Mouse (Mus musculus): ENCODE measurements at regions not wholly inside any gene's neighbourhood (a gene's known extent, or its start where the extent isn't known, plus 50 kb on each side); places are given as distances from the start of the nearest gene placed in this dataset.

- no peak for DNase-seq
These were observed 76.3 kb downstream of the Nptx2 start for GRCm38 (mm10) chr5:144621967-144622366.

GRCm38 (mm10) chr5:144623358-144623757 lies 77.7 kb downstream of the Nptx2 start:
- no peak for DNase-seq

GRCm38 (mm10) chr5:144632295-144632694 lies 86.6 kb downstream of the Nptx2 start:
- no peak for DNase-seq

- peak; percentile 4 to 17 for DNase-seq
These were observed 92.9 kb downstream of the Nptx2 start for GRCm38 (mm10) chr5:144638631-144639030.

GRCm38 (mm10) chr5:144639639-144640038 lies 93.9 kb downstream of the Nptx2 start:
- no peak for DNase-seq

- DNase-seq = no peak
These were observed 97.1 kb downstream of the Nptx2 start for GRCm38 (mm10) chr5:144642766-144643165.

- DNase-seq = no peak
These were observed 97.7 kb downstream of the Nptx2 start for GRCm38 (mm10) chr5:144643438-144643837.

- DNase-seq = no peak
These were observed 99.7 kb downstream of the Nptx2 start for GRCm38 (mm10) chr5:144645367-144645766.

- no peak for DNase-seq
These were observed 101.8 kb downstream of the Nptx2 start for GRCm38 (mm10) chr5:144647311-144648104.

GRCm38 (mm10) chr5:144652231-144652630 lies 106.5 kb downstream of the Nptx2 start:
- peak; percentile 10 to 33 for DNase-seq

- DNase-seq = no peak
These were observed 99.6 kb downstream of the Tmem130 start for GRCm38 (mm10) chr5:144662031-144662430.

- no peak for DNase-seq
These were observed 97.6 kb downstream of the Tmem130 start for GRCm38 (mm10) chr5:144663981-144664380.

GRCm38 (mm10) chr5:144664571-144665295 lies 96.9 kb downstream of the Tmem130 start:
- no peak for DNase-seq

GRCm38 (mm10) chr5:144668060-144668459 lies 93.6 kb downstream of the Tmem130 start:
- no peak for DNase-seq

GRCm38 (mm10) chr5:144678815-144679750 lies 82.5 kb downstream of the Tmem130 start:
- no peak for DNase-seq

- DNase-seq = no peak
These were observed 77.4 kb downstream of the Tmem130 start for GRCm38 (mm10) chr5:144684184-144684583.

All from kidney, adult 8-10 months (tissue).